Mouse (Mus musculus): ENCODE results near the gene Cmc2.

Cmc2 gene

GRCm38 (mm10) chr8:116905836-116906235 lies 15.4 kb downstream of the Cmc2 start:
- no peak for DNase-seq (ENCODE audit: low spot score in 2 of 2)

DNA sequence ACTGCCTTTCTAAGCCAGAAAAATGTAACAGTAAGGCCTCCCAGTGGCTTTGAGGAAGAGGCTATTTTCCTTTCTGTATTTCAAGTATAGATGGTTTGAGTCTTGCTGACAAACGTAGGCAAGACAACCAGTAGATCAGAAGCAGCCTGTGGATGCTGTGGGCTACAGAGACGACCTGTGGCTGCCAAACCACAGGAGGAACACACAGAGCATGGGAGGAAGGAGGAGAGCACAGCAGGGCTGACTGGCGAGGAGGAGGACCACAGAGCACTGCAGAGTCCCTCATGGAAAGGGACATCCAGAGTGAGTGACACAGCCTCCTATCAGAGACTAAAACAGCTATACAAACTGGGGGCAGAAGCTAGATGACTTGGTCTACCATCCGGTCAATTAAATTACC lies 16.0 kb downstream of the Cmc2 start:
- no peak for DNase-seq (ENCODE audit: low spot score in 2 of 2)

GRCm38 (mm10) chr8:116904736-116905135 lies 16.5 kb downstream of the Cmc2 start:
- no peak for DNase-seq (ENCODE audit: low spot score in 2 of 2)

- DNase-seq (ENCODE audit: low spot score in 2 of 2) = no peak
Measured at GRCm38 (mm10) chr8:116895521-116895920, 25.7 kb downstream of the Cmc2 start.

- no peak for DNase-seq (ENCODE audit: low spot score in 2 of 2)
Measured at GRCm38 (mm10) chr8:116893938-116894337, 27.3 kb downstream of the Cmc2 start.

DNA sequence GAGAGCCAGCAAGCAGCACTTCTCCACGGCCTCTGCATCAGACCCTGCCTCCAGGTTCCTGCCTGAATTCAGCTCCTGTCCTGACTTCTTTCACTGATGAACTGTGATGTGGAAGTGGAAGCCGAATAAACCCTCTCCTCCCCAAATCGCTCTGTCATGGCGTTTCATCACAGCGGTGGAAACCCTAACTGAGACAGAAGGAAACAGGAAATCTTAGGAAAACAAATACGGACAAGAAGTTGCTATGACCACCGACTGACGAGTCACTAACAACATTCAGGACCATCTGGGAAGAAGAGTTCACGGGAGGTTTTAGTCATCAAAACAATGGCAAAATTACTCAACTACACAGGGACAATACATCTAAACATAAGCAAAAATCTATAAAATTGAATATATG lies 28.6 kb downstream of the Cmc2 start:
- DNase-seq (ENCODE audit: low spot score in 2 of 2) = no peak

GRCm38 (mm10) chr8:116892130-116892529 lies 29.1 kb downstream of the Cmc2 start:
- no peak for DNase-seq (ENCODE audit: low spot score in 2 of 2)

DNA sequence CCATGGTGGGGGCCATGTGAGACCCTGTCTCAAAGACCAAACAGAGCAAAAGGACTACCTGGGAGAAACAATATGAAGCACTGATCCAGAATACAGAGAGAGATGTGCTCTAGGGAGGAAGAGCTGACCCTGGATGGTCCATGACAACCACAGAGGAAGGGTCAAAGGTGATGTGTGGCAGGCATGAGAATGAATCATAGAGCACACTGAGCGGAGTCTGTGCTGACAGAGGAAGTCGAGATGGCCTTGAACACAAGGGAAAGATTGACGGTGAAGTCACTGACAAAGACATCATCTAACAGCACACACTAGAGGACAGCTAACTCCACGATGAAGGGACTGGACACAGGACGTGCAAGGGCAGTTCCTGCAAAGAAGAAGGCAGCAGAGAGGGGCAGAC lies 29.8 kb downstream of the Cmc2 start:
- DNase-seq (ENCODE audit: low spot score in 2 of 2) = no peak

- no peak for DNase-seq (ENCODE audit: low spot score in 2 of 2)
Measured at GRCm38 (mm10) chr8:116887813-116888212, 33.4 kb downstream of the Cmc2 start.

- DNase-seq (ENCODE audit: low spot score in 2 of 2) = no peak
Measured at GRCm38 (mm10) chr8:116881396-116881795, 39.9 kb downstream of the Cmc2 start.

- DNase-seq (ENCODE audit: low spot score in 2 of 2) = no peak
Measured at GRCm38 (mm10) chr8:116875798-116876450, 45.3 kb downstream of the Cmc2 start.

- DNase-seq (ENCODE audit: low spot score in 2 of 2) = no peak
Measured at GRCm38 (mm10) chr8:116873986-116874385, 47.3 kb downstream of the Cmc2 start.

- no peak for DNase-seq (ENCODE audit: low spot score in 2 of 2)
Measured at GRCm38 (mm10) chr8:116873586-116873985, 47.7 kb downstream of the Cmc2 start.

GRCm38 (mm10) chr8:116872761-116873342 lies 48.4 kb downstream of the Cmc2 start:
- no peak for DNase-seq (ENCODE audit: low spot score in 2 of 2)

- DNase-seq (ENCODE audit: low spot score in 2 of 2) = no peak
Measured at GRCm38 (mm10) chr8:116868699-116869098, 52.6 kb downstream of the Cmc2 start.

DNA sequence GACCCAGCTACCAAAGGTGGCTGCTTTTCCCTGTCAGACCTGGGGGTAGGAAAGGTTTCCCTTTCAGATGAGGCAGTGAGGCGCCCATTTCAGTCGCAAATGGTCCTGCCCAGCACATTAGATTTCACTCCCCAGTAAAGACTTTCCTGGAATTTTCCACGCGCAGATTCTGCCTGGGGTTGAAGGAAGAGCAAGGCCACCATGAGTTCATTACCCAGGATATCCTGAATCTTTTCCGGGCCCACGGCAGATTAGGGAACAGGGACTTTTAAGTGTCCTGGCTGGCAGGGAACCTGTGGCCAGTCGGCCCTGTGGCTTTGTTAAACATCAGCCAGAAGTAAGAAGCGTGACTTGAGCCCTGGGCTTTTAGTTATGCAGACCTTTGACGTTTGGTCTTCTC lies 53.9 kb downstream of the Cmc2 start:
- DNase-seq (ENCODE audit: low spot score in 2 of 2) = no peak

- DNase-seq (ENCODE audit: low spot score in 2 of 2) = peak in 1 of 2 experiments; percentile 71
Measured at GRCm38 (mm10) chr8:116866118-116866903, 54.9 kb downstream of the Cmc2 start.

- DNase-seq (ENCODE audit: low spot score in 2 of 2) = no peak
Measured at GRCm38 (mm10) chr8:116864514-116864913, 56.7 kb downstream of the Cmc2 start.

GRCm38 (mm10) chr8:116864022-116864387 lies 57.2 kb downstream of the Cmc2 start:
- DNase-seq (ENCODE audit: low spot score in 2 of 2) = no peak

- DNase-seq (ENCODE audit: low spot score in 2 of 2) = peak; percentile 51 to 66
Measured at GRCm38 (mm10) chr8:116863357-116864021, 57.8 kb downstream of the Cmc2 start.

DNA sequence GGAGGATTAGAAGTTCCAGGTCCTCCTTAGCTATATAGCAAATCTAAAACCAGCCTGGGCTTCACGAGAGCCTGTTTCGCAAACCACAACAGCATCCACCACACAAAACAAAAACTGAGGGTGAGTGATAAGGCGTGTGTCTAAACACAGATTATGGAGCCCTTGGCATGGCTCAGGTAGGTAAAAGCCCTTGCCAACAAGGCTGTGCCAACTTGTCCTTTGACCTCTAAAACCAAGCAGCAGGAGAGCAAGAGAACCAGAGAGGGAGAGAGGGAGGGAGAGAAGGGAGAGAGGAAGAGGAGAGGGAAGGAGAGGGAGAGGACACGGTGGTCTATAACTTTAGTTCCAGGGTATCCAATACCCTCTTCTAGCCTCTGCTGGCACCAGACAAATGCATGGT lies 59.1 kb downstream of the Cmc2 start:
- no peak for DNase-seq (ENCODE audit: low spot score in 2 of 2)

DNA sequence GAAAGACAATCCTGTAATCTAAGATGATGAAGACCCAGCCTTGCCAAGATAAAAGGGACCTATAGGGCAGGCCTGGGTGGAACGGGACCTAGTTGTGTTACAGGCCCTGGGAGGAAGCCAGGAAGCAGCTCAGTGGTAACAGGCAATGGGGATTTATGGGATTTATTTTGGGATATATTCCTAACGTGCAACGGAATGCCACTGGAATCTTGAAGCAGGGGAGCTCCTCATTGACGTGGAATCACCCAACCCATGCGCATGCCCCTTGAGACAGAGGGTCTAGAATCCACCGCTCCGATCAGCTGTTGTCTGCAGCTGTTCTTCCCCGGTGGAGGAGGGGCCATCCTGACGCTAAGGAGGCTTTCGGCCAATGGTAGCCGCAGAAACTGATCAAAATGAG lies 69.2 kb downstream of the Cmc2 start:
- no peak for DNase-seq (ENCODE audit: low spot score in 2 of 2)

DNA sequence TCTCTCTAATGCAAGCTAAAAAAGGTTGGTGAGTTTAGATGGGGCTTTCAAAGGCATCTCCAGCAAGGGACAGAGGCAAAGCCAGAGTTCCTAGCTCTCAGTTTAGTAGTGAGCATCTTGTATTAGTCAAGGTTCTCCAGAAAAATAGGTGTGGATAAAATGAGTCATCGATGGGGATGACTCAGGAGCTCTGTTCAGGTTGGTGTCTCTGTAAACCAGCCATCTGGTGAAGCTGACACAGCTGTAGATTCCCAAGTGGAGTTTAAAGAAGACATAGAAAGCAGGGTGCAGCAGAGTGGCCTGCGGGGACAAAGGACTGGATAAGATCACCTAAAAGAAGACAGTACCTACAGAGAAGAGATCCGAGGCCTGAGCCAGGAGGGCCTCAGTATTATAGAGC lies 73.2 kb downstream of the Cmc2 start:
- no peak for DNase-seq (ENCODE audit: low spot score in 2 of 2)

All from urinary bladder, postnatal 4 days (tissue).